Mouse (Mus musculus): ENCODE results near the gene BC016579. TPM values are rescaled to one million over a fixed set of nuclear protein-coding genes. Genes with fewer than 3 reads are reported as not detected.
A peak's percentile ranks its signal among the peaks of the same experiment; 100 is the strongest.

The BC016579 gene
- total RNA-seq, 2 experiments from 2014 or later = not detected

- DNase-seq = no peak
- intact Hi-C loops (cut with DNase I) = no loop called here
Observed at GRCm38 (mm10) chr16:45644380-45644779, 9.5 kb downstream of the BC016579 start.

- no peak for DNase-seq
Observed at GRCm38 (mm10) chr16:45643944-45644343, 9.9 kb downstream of the BC016579 start.

DNA sequence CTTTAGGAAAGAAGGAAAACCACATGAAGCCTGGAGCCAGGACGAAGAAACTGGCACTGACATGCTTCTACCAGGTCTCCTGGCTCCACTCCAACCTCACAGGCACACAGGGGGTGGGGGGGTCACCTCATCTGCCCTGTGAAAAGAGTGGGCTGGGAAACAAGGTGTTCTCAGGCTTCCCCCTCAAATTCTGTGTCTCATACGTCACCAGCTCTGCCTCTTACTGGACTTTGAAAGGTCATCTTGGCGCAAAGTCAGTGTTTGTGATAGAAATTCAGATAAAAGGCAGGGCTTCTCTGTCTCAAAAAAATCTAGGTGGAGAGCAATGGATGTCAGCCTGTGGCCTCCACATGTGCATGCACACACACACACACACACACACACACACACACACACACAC, 12.6 kb downstream of the BC016579 start:
- intact Hi-C loops (cut with DNase I) = no loop called here

More at GRCm38 (mm10) chr16:45643944-45644343, 9.9 kb downstream of the BC016579 start:
- intact Hi-C loops (cut with DNase I) = no loop called here

DNA sequence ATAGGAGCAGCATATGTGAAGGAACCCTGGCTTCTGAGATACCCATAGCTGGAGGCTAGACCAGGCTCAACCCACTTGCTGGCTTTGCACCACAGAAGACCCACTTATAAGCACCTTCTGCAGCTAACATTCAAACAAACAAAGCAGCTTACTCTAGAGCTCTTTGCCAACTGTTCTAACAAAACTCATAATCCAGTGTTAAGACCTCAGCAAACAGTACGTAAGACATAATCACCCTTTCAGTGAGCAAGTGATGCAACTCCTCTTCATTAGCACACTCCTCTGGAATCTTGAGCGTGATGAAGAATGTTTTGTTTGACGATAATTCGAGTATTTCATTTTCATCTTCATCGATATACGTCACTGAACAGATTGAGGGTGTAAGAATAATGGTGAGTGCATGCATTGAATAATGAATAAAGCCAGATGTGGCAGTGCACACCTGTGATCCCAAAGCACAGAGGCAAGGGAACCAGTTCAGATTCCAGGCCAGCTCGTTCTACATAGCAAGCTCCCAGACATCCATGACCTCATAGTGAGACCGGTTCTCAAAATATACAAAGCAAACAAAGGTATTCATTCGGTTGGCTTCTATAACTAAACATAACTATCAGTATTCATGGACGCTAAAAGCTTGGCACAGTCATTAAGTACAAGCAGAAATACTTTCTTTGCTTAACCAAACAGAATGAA, 13.7 kb downstream of the BC016579 start:
- no peak for DNase-seq
- intact Hi-C loops (cut with DNase I) = no loop called here

More for the DNA sequence above, 12.6 kb downstream of the BC016579 start:
- DNase-seq = no peak

GRCm38 (mm10) chr16:45635826-45636225, 18.0 kb downstream of the BC016579 start:
- no peak for DNase-seq
- intact Hi-C loops (cut with DNase I) = no loop called here

DNA sequence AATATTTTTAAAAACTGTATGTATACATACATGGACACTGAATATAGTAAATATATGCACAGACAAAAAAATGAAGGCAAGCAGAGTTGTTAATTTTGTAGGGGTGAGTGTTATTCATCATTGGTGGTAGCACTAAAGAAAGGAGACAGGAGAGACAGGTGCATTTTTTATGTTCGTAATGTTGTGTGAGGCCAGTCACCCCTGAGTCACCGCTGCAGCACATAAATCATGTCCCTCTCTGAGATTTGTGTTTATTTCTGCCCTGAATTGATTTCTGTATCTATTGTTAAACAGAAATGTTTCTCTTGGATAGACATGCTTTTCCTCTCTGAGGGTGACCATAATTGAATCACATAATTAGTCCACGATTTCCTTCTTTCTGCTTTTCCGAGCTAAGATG, 21.4 kb downstream of the BC016579 start:
- no peak for DNase-seq
- intact Hi-C loops (cut with DNase I) = loop anchor here (5.0 kb wide), 1 partner anchor 215 kb away; no protein-coding TSS in a partner anchor

DNA sequence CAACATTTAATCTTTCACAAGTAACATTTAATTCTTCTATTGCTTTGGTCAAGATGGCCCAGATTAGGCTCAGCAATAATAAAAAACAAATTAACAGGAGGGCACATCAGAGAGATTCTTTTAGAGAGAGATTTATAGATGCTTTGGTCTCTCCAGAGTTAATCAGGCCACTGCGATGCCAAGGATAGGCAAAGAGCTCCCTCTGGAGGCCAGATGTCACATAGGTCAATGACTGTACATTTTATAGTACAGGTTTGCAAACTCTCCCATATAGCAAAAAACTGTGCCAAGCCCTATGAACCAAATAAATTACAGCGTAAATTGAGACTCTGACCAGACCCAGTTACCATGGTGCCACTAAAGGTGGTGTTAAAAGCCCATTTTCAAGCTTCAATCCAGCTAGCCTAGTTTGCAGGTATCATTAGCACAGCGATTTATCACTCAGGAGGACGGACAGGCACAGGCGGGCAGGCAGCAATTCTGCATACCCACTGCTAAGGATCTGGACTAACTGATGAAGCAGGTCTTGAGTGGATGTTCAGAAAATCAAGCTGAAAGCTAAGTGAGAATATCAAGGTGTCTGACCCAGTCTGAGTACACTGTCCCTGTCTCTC, 23.4 kb downstream of the BC016579 start:
- intact Hi-C loops (cut with DNase I) = loop anchor here (1.0 to 5.0 kb wide), 4 partner anchors 48 to 433 kb away; no protein-coding TSS in a partner anchor
- peak; percentile 54 to 71 for DNase-seq

GRCm38 (mm10) chr16:45629497-45630105, 24.3 kb downstream of the BC016579 start:
- no peak for DNase-seq
- intact Hi-C loops (cut with DNase I) = loop anchor here (1.0 to 5.0 kb wide), 4 partner anchors 47 to 432 kb away; no protein-coding TSS in a partner anchor

DNA sequence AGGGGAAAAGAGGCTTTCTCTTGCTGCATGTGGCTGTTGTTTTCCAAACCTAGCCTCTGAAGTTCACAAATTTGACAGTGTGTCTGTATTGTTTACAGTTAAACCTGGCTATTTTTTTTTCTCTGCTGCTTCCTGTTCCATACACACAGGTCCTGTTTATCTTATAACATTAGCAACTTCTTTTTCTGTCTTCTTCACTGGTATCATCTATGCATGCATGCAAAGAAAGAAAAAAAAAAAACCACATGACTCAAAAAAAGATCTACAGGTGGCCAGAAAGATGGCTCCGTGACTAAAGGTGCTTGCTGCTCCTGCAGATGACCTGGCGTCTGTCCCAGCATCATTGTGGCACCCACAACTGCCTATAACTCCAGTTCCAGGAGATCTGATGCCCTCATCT, 28.5 kb downstream of the BC016579 start:
- no peak for DNase-seq
- intact Hi-C loops (cut with DNase I) = no loop called here

DNA sequence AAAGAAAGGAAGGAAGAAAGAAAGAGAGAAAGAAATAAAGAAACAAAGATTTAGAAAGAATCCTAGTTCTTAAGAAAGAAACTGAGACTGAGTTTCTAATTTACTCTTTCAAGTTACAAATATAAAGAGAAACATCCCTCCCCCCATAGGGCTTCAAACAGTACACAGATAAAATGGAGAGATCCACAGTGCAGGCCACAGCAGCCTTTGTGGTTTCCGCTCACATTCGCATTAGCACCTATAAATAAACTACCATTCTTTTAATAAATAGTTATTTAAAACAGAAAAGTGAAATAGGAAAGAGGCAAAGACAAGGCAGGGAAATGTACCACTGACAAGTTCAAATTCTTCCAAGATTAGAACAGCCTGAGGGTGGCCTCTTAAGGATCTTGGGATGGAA, 29.1 kb downstream of the BC016579 start:
- DNase-seq = no peak
- intact Hi-C loops (cut with DNase I) = no loop called here

- intact Hi-C loops (cut with DNase I) = no loop called here
Observed at GRCm38 (mm10) chr16:45623230-45623629, 30.6 kb downstream of the BC016579 start.

DNA sequence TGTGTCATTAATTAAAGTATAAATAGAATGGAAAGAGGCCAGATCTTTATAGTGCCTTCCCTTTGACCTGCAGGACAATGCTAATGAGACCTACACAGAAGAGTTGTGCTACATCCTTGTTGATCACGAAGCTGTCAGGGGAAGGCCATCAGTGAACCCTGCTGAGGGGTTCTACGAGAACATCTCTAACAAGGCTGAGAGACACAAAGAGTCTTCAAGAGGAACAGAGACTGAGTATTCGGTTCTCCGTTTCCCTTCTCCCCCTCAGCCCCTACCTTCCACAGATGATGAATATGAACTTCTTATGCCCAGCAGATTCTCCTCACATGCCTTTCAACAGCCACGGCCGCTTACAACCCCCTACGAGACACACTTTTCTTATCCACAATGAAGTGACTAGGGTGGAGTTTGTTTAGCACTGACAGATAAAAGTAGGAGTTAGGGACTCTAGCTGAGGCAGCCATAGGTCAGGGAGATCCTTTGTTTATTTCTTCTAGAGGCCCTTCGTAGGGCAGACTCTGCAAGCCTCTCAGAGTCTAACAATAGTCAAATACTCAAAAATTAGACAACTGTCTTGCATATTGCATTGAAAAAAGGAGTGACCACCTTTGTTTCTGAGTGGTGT, 34.0 kb downstream of the BC016579 start:
- intact Hi-C loops (cut with DNase I) = no loop called here
- DNase-seq = no peak

More at GRCm38 (mm10) chr16:45623230-45623629, 30.6 kb downstream of the BC016579 start:
- no peak for DNase-seq

DNA sequence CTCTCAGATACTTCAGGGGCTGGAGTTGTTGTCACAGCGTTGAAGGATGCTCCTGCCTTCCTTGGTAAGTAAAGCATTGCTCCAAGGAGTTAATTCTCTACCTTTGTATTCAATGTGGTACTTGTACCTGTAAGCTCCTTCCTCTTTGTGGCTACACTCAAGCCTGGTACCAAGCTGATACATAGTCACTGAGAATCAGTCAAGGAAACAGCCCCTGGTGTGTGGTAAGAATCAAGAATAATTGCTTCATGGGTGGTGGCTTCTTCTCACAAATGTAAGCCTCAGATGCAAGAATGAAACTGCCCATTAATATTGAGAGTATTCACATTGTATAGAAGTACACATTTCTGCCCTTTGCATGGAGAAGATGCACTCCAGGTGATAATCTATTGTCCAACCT, 37.9 kb downstream of the BC016579 start:
- DNase-seq = no peak
- intact Hi-C loops (cut with DNase I) = no loop called here

DNA sequence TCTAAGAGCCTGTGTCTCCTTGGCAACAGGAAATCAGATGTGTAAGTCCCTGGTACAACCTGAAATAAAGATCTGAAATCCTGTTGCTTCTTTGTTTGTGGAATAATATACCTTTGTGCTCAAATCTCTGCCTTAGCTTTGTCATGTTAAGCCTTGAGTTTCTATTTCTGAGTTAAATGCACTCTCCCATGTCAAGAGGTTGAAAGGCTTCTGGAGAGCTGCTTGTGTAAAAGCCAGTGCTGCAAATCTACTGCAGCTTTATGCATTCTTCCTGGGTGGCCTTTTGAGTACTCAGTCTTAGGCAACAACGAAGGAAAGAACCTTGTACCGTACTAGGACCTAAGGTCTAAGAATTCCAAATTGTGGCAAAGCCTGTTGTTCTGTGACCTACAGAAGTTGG, 40.6 kb downstream of the BC016579 start:
- intact Hi-C loops (cut with DNase I) = no loop called here
- no peak for DNase-seq

GRCm38 (mm10) chr16:45610267-45610666, 43.6 kb downstream of the BC016579 start, which contains the start of gene Gcsam:
Gene Gcsam (plus strand): TSS chr16:45610380.
- intact Hi-C loops (cut with DNase I) = no loop called here
- no peak for DNase-seq

GRCm38 (mm10) chr16:45609300-45609699, 44.6 kb downstream of the BC016579 start:
- DNase-seq = peak; percentile 10 to 13
- intact Hi-C loops (cut with DNase I) = loop anchor here (5.0 to 10.0 kb wide), 2 partner anchors 324 to 412 kb away; no protein-coding TSS in a partner anchor

DNA sequence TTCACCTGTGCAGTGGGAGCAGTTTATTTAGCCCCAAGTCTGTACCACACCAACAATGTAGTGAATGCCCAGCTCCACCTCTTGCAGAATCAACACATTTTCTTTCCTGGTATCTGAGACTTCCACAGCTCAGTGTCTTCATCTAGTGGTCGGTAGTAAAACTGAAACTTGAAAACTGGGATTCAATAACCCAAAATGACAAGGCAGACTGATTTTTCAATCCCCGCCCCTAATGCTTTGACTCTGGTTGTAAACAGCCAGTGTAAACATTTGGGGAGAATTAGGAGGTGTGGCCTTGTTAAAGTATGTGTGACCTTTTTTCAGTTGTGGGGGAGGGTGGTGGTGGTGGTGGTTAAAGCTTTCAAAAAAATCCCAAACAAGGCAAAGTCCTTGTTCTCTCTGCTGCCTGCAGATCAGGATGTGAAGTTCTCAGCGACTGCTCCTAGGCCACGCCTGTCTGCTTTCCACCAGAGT, 45.4 kb downstream of the BC016579 start:
- intact Hi-C loops (cut with DNase I) = loop anchor here (5.0 to 10.0 kb wide), 2 partner anchors 324 to 411 kb away; no protein-coding TSS in a partner anchor
- peak in 1 of 2 experiments; percentile 3 for DNase-seq

GRCm38 (mm10) chr16:45595494-45595893, 58.4 kb downstream of the BC016579 start:
- intact Hi-C loops (cut with DNase I) = no loop called here
- DNase-seq = no peak

DNA sequence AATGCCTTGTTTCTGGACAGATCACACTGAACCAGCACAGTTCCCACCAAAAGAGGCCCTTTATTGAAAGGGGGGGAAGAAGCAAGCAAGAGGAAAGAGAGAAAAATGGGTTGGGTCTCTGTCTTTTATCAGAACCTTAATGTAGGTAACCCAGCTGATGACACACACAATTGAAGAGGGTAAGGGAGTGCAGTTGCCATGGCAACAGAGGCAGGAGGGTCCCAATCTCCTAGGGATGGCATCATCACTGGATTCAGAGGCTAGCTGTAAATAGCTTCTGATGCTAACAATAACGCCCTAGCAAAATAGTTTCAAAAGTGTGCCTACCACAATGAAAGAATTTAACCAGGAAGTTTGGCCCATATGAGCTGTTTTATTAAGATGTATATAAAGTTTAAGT, 60.2 kb downstream of the BC016579 start:
- no peak for DNase-seq
- intact Hi-C loops (cut with DNase I) = no loop called here

DNA sequence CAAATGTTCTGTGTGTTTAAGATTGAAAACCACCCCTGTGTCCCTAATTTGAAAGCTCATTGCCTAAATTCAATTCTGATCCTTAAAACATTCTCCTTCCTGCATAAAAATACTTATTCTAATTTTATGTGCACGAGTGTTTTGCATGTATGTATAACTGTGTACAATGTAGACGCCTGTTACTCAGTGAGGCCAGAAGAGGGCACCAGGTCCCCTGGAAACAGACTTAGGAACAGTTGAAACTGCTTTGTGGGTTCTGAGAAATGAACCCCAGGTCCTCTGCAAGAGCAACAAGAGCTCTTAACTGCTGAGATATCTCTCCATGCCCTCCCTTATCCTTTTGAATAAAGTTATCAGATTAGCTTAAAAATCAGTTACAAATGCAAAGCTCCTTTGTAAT, 71.4 kb downstream of the BC016579 start:
- no peak for DNase-seq

GRCm38 (mm10) chr16:45579883-45580282, 74.0 kb downstream of the BC016579 start:
- intact Hi-C loops (cut with DNase I) = no loop called here
- no peak for DNase-seq

More for the DNA sequence above, 71.4 kb downstream of the BC016579 start:
- intact Hi-C loops (cut with DNase I) = loop anchor here (2.0 kb wide), 1 partner anchor 48 kb away; no protein-coding TSS in a partner anchor
